Mouse (Mus musculus) inflammation-experienced regulatory T-cells, adult 6 months (primary cell): ENCODE measurements around the gene Pramef6. TPM values are rescaled to one million over a fixed set of nuclear protein-coding genes. Genes with fewer than 3 reads are reported as not detected.
"Not testable (repeated sequence)": the region's sequence is repeated elsewhere in the genome, so short reads cannot be mapped to it uniquely, and the experiment has no call there.

Experiments used
- ATAC-seq: one replicate; pipeline ENCODE4 v1.8.0; 2017
- polyA plus RNA-seq, 3 experiments: library from polyadenylated mRNA; unstranded; fragments of 100-300 nt; shearing (Covaris generic); gene quantifications; one replicate each; pipeline ENCODE4 v1.2.1; 2017

Pramef6 gene
- not detected for polyA plus RNA-seq

GRCm38 (mm10) chr4:143900280-143900679, at the start of gene Pramef6:
Gene Pramef6, minus strand, starts transcription at chr4:143900380.
- not testable (repeated sequence) for ATAC-seq

GRCm38 (mm10) chr4:143894406-143894805, 5.8 kb downstream of the Pramef6 start:
- ATAC-seq, result not testable (repeated sequence)

GRCm38 (mm10) chr4:143882371-143882770, 17.8 kb downstream of the Pramef6 start:
- not testable (repeated sequence) for ATAC-seq

GRCm38 (mm10) chr4:143846197-143846596, 54.0 kb downstream of the Pramef6 start, which contains the start of gene Gm13103:
Gene Gm13103, plus strand, starts transcription at chr4:143846497.
- ATAC-seq, result not testable (repeated sequence)

Other genes starting within 250 kb of the Pramef6 start
- gene Gm13088, start 243.1 kb downstream of the Pramef6 start, polyA plus RNA-seq, result not detected
- not detected for gene Gm13089, start 197.7 kb downstream of the Pramef6 start, polyA plus RNA-seq
- gene Gm13078, start 180.9 kb downstream of the Pramef6 start, polyA plus RNA-seq, result not detected
- gene Gm13023, start 111.0 kb downstream of the Pramef6 start, polyA plus RNA-seq, result not detected
- gene Gm13084, start 84.3 kb downstream of the Pramef6 start, polyA plus RNA-seq, result not detected
- gene Gm13103, start 53.9 kb downstream of the Pramef6 start, polyA plus RNA-seq, result not detected
- gene Pramef25, start 50.6 kb upstream of the Pramef6 start, polyA plus RNA-seq, result not detected
- gene Gm13101, start 66.6 kb upstream of the Pramef6 start, polyA plus RNA-seq, result not detected
- not detected for gene Pramef17, start 94.0 kb upstream of the Pramef6 start, polyA plus RNA-seq
- gene Pramel4, start 158.7 kb upstream of the Pramef6 start, polyA plus RNA-seq, result under 1 TPM in 1 of 3 experiments, not detected in 2; 0.77 TPM
- gene Gm13102, start 206.1 kb upstream of the Pramef6 start, polyA plus RNA-seq, result not detected